Mouse (Mus musculus) thymus, postnatal 4 days (tissue): ENCODE data around the gene Gm20388.

Experiments
- DNase-seq: peaks from one replicate; pipeline ENCODE4 v3.0.0; 2021

The Gm20388 gene

DNA sequence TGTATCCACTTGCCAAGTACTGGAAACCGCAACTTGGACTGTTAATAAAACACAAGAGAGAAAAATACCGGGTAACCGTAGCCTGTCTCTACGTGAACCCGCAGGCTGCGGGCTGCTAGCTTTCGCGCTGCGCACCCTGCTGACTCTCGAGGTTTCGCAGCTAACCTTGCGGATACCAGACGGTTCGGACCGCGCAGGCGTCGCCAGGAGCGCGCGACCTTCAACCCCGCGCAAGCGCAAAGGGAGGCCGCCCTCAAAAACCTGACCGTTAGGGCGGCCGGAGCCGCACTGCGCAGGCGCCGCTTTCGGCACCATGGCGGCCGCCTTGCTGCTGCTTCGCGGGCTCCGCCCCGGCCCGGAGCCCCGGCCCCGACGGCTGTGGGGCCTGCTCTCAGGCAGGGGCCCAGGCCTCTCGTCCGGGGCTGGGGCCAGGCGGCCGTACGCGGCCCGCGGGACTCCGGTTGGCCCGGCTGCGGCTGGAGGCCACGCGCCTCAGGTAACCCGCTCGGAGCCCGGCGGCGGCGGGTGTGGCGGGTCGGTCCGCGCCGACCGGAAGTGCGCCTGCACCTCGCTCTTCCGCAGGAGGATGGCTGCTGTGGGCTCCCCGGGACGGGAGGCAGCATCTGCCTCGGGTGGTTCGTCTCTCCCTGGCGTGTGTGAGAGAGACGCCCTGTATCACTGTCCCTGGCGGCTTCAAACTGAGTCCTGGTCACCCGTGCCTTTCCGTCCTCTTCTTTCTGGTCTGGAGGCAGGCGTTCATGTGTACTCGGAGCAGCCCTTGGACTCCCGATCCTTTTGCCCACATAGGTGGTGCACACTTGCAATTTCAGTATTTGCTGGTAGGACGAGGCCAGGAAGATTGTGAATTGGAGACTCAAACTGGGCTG lies 3154.8 kb downstream of the Gm20388 start:
- DNase-seq = peak; percentile 97

GRCm38 (mm10) chr8:123066101-123066683 lies 3155.6 kb downstream of the Gm20388 start:
- no peak for DNase-seq

DNA sequence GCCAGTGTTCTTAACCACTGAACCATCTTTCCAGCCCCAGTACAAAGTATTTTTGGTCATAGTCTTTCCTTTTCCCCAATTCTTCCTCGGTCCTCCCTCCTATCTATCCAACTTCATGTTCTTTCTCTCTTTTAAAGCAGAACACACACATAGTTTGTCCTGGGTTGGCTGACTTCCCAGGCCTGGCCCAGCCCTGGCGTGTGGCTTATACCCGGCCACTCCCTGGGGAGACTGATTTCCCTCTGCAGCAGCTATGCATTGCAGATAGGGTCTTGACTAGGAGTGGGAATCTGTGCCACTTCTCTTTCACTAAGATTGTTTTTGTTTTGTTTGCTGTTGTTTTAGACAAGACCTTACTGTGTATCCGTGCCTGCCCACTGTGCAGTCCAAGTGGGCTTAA lies 3160.5 kb downstream of the Gm20388 start:
- DNase-seq = no peak

DNA sequence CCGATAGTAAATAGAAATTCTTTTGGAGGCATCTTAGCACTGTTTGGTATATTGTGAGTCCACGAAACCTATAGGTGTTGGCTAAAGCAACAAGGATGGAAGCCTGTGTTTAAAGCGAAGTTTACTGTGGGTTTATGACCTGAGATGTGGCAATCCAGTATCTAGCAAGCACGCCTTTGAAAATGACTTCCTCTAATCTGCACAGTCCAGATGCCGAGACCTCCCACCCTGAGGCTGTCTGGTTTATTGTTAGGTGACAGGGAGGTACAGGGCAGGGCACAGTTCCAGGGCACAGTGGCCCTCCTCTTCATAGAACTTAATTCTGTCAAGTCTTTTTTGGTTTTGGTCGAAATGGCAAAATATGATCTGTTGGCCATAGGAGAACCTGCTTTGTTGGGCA lies 3166.6 kb downstream of the Gm20388 start:
- no peak for DNase-seq

DNA sequence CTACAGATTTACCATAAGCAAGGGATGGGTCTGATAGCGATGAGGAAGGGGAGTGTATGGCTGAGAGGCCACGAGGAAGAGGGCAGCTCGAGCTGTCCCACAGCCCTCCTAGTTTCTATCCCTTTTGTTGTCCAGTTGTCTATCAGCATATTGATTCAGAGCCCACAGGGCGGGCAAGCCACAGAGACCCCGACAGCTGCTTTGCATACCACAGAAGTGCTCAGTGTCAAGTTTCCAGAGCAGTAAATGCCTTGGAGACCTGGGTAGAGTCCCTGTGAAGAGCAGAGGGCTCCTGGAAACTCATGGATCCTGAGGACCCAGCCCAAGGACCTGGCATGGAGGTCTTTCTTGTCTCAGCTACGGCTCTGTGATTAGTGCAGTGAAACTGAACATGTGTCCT lies 3172.4 kb downstream of the Gm20388 start:
- DNase-seq = no peak

- no peak for DNase-seq
These were observed 3173.0 kb downstream of the Gm20388 start for GRCm38 (mm10) chr8:123083610-123084009.

- DNase-seq = no peak
These were observed 3176.6 kb downstream of the Gm20388 start for GRCm38 (mm10) chr8:123087289-123087688.

DNA sequence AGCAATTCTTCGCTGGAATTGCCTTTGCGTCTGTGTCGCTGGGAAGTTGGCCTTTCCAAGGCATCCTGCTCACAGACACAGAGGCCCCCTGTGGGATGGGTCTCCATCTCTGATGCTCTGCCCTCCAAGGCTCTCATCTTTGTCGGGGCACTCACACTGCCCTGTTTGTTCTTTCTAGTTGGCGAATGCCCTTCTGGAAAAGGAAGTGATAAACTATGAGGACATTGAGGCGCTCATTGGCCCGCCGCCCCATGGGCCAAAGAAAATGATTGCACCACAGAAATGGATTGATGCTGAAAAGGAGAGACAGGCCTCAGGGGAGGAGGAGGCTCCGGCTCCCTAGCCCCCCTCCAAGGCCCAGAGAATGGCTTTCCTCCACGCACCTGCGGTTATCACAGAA lies 3186.6 kb downstream of the Gm20388 start:
- no peak for DNase-seq

GRCm38 (mm10) chr8:123097786-123098584 lies 3187.3 kb downstream of the Gm20388 start:
- peak; percentile 67 for DNase-seq

- DNase-seq = no peak
These were observed 3189.6 kb downstream of the Gm20388 start for GRCm38 (mm10) chr8:123100288-123100687.

DNA sequence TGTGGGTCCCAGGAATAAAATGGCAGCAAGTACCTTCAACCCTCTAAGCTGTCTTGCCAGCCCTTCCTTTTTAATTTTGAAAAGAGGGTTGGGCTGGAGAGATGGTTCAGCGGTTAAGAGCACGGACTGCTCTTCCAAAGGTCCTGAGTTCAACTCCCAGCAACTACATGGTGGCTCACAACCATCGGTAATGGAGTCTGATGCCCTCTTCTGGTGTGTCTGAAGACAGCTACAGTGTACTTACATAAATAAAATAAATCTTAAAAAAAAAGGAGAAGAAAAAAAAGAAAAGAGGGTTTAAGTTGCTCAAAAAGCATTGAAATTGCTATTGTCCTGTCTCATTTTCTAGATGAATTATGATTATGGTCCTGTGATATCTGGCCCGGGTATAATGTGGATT lies 3190.6 kb downstream of the Gm20388 start:
- no peak for DNase-seq

DNA sequence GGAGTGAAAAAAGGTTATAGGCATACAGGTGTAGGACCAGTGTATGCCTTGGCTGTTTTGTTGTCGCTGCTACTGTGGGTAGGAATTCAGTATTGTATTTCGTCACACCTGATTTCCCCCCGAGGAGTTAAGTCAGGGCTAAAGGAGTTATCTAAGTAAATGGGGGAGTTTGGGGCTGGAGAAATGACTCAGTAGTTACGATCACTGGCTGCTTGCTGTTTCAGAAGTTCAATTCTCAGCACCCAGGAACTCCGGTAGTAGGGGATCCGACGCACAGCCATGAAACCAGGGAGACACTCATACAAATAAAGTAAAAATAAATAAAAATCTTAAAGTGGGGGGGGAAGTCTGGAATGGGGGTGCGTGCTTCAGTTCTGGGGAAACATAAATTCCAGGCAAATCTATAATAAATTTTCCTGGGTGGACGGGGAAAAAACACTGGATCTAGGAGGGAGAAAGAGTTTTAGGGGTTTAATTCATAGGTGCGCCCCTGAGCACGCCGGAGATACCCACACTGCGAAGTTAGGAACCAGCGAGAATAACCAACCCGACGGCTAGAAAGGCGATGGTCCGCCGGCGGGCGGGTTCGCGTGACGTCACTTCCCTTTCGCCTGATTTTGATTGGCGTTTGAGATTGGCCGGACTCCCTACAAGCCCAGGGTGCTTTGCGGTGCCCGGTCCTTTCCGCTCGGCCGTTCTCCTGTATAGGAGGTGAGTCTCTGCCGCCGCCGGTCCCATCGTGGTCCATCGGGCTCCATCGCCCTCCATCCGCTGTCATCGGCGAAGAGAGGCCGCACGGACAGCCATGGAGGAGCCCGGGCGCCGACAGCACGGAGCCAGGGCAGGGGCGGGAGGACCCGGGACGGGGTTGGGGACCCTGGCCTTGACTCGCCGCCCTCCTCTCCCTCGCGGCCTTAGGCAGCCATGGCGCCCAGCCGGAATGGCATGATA lies 3191.4 kb downstream of the Gm20388 start, which contains the start of gene Rpl13:
TSS of gene Rpl13 (plus strand) at position 616 of the 951 bp plus-strand sequence.
- DNase-seq = peak; percentile 95

DNA sequence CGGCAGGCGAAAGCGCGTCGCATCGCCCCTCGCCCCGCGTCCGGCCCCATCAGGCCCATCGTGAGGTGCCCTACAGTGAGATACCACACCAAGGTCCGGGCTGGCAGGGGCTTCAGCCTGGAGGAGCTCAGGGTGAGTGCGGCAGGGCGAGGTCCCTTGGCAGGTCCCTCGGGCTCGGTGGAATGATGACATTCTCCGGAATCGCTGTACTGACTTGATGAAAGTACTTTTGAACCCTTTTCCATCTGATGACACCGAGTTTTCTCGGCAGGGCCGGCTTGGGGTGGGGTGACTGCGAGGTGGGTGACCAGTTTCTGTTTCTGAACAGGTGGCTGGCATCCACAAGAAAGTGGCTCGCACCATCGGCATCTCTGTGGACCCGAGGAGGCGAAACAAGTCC lies 3192.2 kb downstream of the Gm20388 start:
- peak; percentile 23 for DNase-seq

- no peak for DNase-seq
These were observed 3192.6 kb downstream of the Gm20388 start for GRCm38 (mm10) chr8:123103285-123103684.

DNA sequence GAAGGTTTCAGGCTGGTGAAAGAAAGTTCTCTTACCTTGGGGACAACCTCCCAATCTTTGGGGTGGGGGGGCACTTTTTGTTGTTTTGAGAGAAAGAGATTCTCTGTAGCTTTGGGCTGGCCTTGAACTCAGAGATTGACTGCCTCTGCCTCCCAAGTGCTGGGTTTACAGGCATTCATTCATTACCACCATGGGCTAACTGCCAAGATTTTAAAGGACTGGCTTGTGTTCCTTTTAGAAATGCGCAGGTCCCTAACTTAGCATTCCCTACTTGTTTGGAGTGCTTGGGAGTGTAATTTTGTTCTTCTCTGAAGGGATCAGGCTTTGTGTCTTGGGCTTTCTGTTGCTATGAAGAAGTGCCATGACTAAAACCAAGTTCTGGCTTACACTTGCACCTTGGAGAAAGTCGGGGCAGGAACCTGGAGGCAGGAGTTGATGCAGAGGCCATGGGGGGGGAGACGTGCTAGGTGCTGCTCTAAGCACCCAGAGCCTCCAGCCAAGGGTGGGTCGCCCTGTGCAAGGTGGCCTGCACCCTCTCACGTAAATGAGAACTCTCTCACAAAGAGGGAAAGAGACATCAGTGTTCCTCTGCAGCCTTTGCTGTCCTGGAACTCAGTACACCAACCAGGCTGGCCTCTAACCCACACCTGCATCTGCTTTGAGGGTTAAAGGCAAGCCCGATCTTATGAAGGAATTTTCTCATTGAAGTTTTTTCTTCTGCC lies 3193.6 kb downstream of the Gm20388 start:
- no peak for DNase-seq

GRCm38 (mm10) chr8:123105553-123106326 lies 3195.1 kb downstream of the Gm20388 start:
- DNase-seq = no peak

DNA sequence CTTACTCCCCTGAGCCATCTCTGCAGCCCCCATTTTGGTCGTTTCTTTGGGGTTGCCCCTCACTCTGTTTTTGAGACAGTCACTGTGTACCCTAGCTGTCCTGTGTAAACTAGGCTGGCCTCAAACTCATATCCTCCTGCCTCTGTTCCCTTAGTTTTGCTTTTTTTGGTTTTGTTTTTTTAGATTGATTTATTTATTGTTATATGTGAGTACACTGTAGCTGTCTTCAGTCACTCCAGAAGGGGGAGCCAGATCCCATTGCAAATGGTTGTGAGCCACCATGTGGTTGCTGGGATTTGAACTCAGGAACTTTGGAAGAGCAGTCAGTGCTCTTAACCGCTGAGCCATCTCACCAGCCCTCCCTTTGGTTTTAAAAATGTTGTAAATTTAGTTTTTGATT lies 3195.9 kb downstream of the Gm20388 start:
- DNase-seq = peak; percentile 49

DNA sequence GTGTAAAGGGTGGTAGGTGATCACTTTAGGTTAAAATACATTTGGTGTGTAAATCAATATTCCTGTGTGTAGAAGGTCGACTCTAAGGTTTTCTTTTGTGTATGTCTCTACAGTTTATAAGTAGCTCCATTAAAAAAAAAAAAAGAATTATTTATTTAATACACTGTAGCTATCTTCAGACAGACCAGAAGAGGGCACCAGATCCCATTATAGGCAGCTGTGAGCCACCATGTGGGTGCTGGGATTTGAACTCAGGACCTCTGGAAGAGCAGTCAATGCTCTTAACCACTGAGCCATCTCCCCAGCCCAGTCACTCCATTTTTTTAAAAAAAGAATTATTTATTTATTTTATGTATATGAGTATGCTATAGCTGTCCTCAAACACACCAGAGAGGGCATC lies 3197.4 kb downstream of the Gm20388 start:
- DNase-seq = no peak

DNA sequence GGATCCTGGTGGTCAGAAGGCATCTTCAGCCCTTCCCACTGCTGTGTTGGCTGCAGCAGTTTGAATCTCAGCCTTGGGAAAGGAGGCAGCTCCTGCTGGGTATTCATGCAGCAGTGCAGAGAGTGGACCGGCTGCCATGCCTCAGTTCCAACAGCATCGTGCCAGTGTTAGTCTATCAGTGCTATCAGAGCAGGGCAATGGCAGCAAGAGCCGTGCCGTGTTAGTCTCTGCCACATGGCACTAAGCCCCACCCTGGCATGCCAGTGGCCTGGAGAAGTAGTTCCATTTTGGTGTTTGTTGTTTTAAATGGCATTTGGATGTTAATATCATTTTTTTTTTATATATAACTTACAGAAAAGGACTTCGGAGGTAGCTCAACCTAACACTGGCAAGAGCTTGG lies 3198.3 kb downstream of the Gm20388 start:
- DNase-seq = no peak

GRCm38 (mm10) chr8:123110649-123111048 lies 3200.0 kb downstream of the Gm20388 start:
- DNase-seq = peak; percentile 79

- no peak for DNase-seq
These were observed 3202.3 kb downstream of the Gm20388 start for GRCm38 (mm10) chr8:123112892-123113291.
